Mouse (Mus musculus) T-helper 1 cell (primary cell): Measurements from ENCODE around the gene Med4.

Source experiments
- in situ Hi-C: fragments of 300-600 bp; cut with MboI, MseI; formaldehyde crosslinking; loops from one replicate; pipeline ENCODE4 v1.15.1; 2025; ENCODE audit warnings: high pct_unique_total_duplicates

Med4 gene

GRCm38 (mm10) chr14:73553122-73553696, 43.4 kb downstream of the Med4 start:
- in situ Hi-C loops: no loop called here
